10 mouse cellular contexts compared by ENCODE assay signal in genomic region chr12:107977534-107977933, GRCm38 (mm10). TPM values are rescaled to one million over a fixed set of nuclear protein-coding genes. Genes with fewer than 3 reads are reported as not detected.
DNase-seq lines count a peak whose midpoint lies in the region; ATAC-seq lines count a peak whose summit lies in the region.
"Had no signal": no experiment of that assay in that cellular context is flagged by ENCODE, and none has a peak within 500 bp of the region (broad histone marks: within the 10 kb centered on the region; RNA-seq: fewer than 3 reads in every experiment).

No protein-coding gene starts in this region.

- H3K9ac ChIP-seq in heart, embryonic 13.5 days = peak overlapping the region; percentile 72
- H3K9ac ChIP-seq in forebrain, embryonic 16.5 days (replicated peaks; ENCODE audit: low read depth, low read length) = peak overlapping the region; percentile 56
- H3K9ac ChIP-seq in midbrain, embryonic 12.5 days (replicated peaks) = 0 out of 2 replicates have a peak overlapping the region, but pooled peaks have one; percentile 28

- no peak for DNase-seq in heart, postnatal 10 days
- DNase-seq in ES-CJ7 (ENCODE audit: low read depth, low spot score) = peak; percentile 24
- DNase-seq in adrenal gland, postnatal 25 days = no peak
- no peak for DNase-seq in cerebellum, postnatal 36 days
- no peak for DNase-seq in kidney, adult 8-10 months
- DNase-seq: kidney, adult 9 months had no signal

- intact Hi-C loops in heart, postnatal 10 days (cut with DNase I) = no loop called here

- no peaks in the 10 kb centered on the region for H3K36me3 ChIP-seq in heart, embryonic 13.5 days
- H3K36me3 ChIP-seq in forebrain, embryonic 16.5 days (ENCODE audit: control insufficient read depth, insufficient read depth) = no peaks in the 10 kb centered on the region
- no peaks in the 10 kb centered on the region for H3K36me3 ChIP-seq in midbrain, embryonic 12.5 days

- H3K27ac ChIP-seq in heart, embryonic 13.5 days (replicated peaks) = peak overlapping the region; percentile 22; the same call in 1 of the 2 replicates
- H3K27ac ChIP-seq in forebrain, embryonic 16.5 days (ENCODE audit: low read length) = peak overlapping the region; percentile 89
- H3K27ac ChIP-seq in midbrain, embryonic 12.5 days (replicated peaks) = no peak overlapping the region

- H3K27me3 ChIP-seq in heart, embryonic 13.5 days (replicated peaks) = peaks cover 54% of the 10 kb centered on the region
- H3K27me3 ChIP-seq in forebrain, embryonic 16.5 days (replicated peaks; ENCODE audit: control insufficient read depth, insufficient read depth, low read length) = no peaks in the 10 kb centered on the region
- H3K27me3 ChIP-seq in midbrain, embryonic 12.5 days = no peaks in the 10 kb centered on the region; the same call in 1 of the 2 replicates

- H3K4me3 ChIP-seq in heart, embryonic 13.5 days = peak overlapping the region; percentile 29
- H3K4me3 ChIP-seq in forebrain, embryonic 16.5 days (replicated peaks; ENCODE audit: low read length) = peak overlapping the region; percentile 30
- 0 out of 2 replicates have a peak overlapping the region, but pooled peaks have one; percentile 4 for H3K4me3 ChIP-seq in midbrain, embryonic 12.5 days

- no peak for ATAC-seq in heart, embryonic 13.5 days (ENCODE audit: extremely low read depth, insufficient number of reproducible peaks, low FRiP score, low TSS enrichment)
- ATAC-seq in forebrain, embryonic 16.5 days = no peak
- ATAC-seq in midbrain, embryonic 12.5 days (ENCODE audit: low FRiP score, low read depth) = no peak

- H3K4me1 ChIP-seq in heart, embryonic 13.5 days = peaks cover 81% of the 10 kb centered on the region
- H3K4me1 ChIP-seq in forebrain, embryonic 16.5 days (replicated peaks; ENCODE audit: control insufficient read depth, insufficient read depth, low read length) = peaks cover 98% of the 10 kb centered on the region
- H3K4me1 ChIP-seq in midbrain, embryonic 12.5 days = peaks cover 99% of the 10 kb centered on the region

- H3K4me2 ChIP-seq in heart, embryonic 13.5 days = peak overlapping the region; percentile 93
- H3K4me2 ChIP-seq in forebrain, embryonic 16.5 days (ENCODE audit: low read length) = peak overlapping the region; percentile 77
- peak overlapping the region; percentile 42 for H3K4me2 ChIP-seq in midbrain, embryonic 12.5 days (replicated peaks)

- H3K9me3 ChIP-seq in heart, embryonic 13.5 days = no peaks in the 10 kb centered on the region
- no peaks in the 10 kb centered on the region for H3K9me3 ChIP-seq in forebrain, embryonic 16.5 days (ENCODE audit: control insufficient read depth, low read length)
- H3K9me3 ChIP-seq in midbrain, embryonic 12.5 days = no peaks in the 10 kb centered on the region

- 18% methylated on average over 9 of the region's 9 CpGs for WGBS in heart, embryonic 13.5 days
- 9% methylated on average over 9 of the region's 9 CpGs for WGBS in forebrain, embryonic 16.5 days
- WGBS in midbrain, embryonic 12.5 days = 3% methylated on average over 9 of the region's 9 CpGs

RNA-seq across cellular contexts. Expression of gene Bcl11b, which starts 25.9 kb away (rescaled TPM):
- polyA plus RNA-seq in heart, embryonic 13.5 days (2015; fragmentation: Nextera tagmentation; extraction: Ambion mirVana) = 4.5 and 4.6 TPM in 2 replicates
- 1 to 10 TPM; 1.6 to 1.8 TPM for total RNA-seq in heart, postnatal 10 days (2021)
- polyA plus RNA-seq in forebrain, embryonic 16.5 days (2015; fragmentation: Nextera tagmentation; extraction: Ambion mirVana) = 81.4 and 87.9 TPM in 2 replicates
- 16.1 and 19.5 TPM in 2 replicates for polyA plus RNA-seq in midbrain, embryonic 12.5 days (2016; fragmentation: Nextera tagmentation; extraction: Ambion mirVana)
- 0.18 and 0.38 TPM in 2 replicates for total RNA-seq in adrenal gland, postnatal 25 days (2021)
- polyA plus RNA-seq: C2C12 had no signal

Comparison
In these comparisons a context has a peak if more than half of its experiments do, and no peak if none do; other contexts are left out.
1. H3K4me2 ChIP-seq: peak in every context shown above with its lines; median percentile 93 in heart, embryonic 13.5 days; 77 in forebrain, embryonic 16.5 days; 42 in midbrain, embryonic 12.5 days.